Mouse (Mus musculus) lung, embryonic 16.5 days (tissue): ENCODE results near the gene Map2. TPM values are rescaled to one million over a fixed set of nuclear protein-coding genes. Genes with fewer than 3 reads are reported as not detected.

Source experiments
- ATAC-seq: fragments of 200-750 bp; cut with Nextera tagmentation; 2 replicates; pipeline ENCODE4 v1.8.0; 2017; ENCODE audit warnings: low read depth, mild to moderate bottlenecking, moderate library complexity
- H3K27ac ChIP-seq: fragments of 300-500 bp; sonication (generic); 2 replicates; pipeline ENCODE4 v1.5.1; 2014; ENCODE audit warnings: mild to moderate bottlenecking, control low read depth, low read length
- H3K27me3 ChIP-seq: fragments of 300-500 bp; sonication (generic); 2 replicates; pipeline ENCODE4 v1.6.1; 2014; ENCODE audit warnings: low read depth, low read length, mixed read lengths; ENCODE audit not compliant: control insufficient read depth, insufficient read depth
- H3K36me3 ChIP-seq: fragments of 300-500 bp; sonication (generic); 2 replicates; pipeline ENCODE4 v1.6.1; 2014; ENCODE audit warnings: low read length; ENCODE audit not compliant: control insufficient read depth, insufficient read depth
- H3K4me1 ChIP-seq: fragments of 300-500 bp; sonication (generic); replicated peaks from 2 replicates; pipeline ENCODE4 v1.6.1; 2014; ENCODE audit warnings: low read length, mixed read lengths; ENCODE audit not compliant: control insufficient read depth, insufficient read depth
- H3K4me2 ChIP-seq: fragments of 300-500 bp; sonication (generic); 2 replicates; pipeline ENCODE4 v1.6.1; 2014; ENCODE audit warnings: low read depth, low read length, control low read depth
- H3K4me3 ChIP-seq: fragments of 300-500 bp; sonication (generic); 2 replicates; pipeline ENCODE4 v1.5.1; 2014; ENCODE audit warnings: mild to moderate bottlenecking, low read length, control low read depth
- H3K9ac ChIP-seq: fragments of 300-500 bp; sonication (generic); 2 replicates; pipeline ENCODE4 v1.6.1; 2014; ENCODE audit warnings: low read length, control low read depth
- H3K9me3 ChIP-seq: fragments of 300-500 bp; sonication (generic); 2 replicates; pipeline ENCODE4 v1.6.1; 2016; ENCODE audit warnings: low read length; ENCODE audit not compliant: control insufficient read depth
- WGBS: fragments of 180-500 bp; shearing (Covaris S2); extraction: QIAGEN DNeasy Blood & Tissue Kit; methylation state at CpG from one replicate; pipeline ENCODE4 v1.1.7; 2014; 5-methylcytosine and 5-hydroxymethylcytosine counted together
- polyA plus RNA-seq: library from polyadenylated mRNA; unstranded; fragments of >200 nt; fragmentation: Nextera tagmentation; extraction: Ambion mirVana; gene quantifications from 2 replicates; pipeline ENCODE4 v1.2.1, GENCODE M21; 2015

Gene Map2
- polyA plus RNA-seq, 1 experiment from 2014 or later: 13.1 TPM

GRCm38 (mm10) chr1:66192891-66193290 is 17.8 kb downstream of the Map2 start:
- no peak overlapping the region for H3K9ac ChIP-seq
- H3K27me3 ChIP-seq: no peaks in the 10 kb centered on the region
- ATAC-seq: no peak
- H3K4me3 ChIP-seq: no peak overlapping the region
- H3K27ac ChIP-seq: no peak overlapping the region
- H3K4me1 ChIP-seq: no peaks in the 10 kb centered on the region
- no peaks in the 10 kb centered on the region for H3K36me3 ChIP-seq
- H3K9me3 ChIP-seq: no peaks in the 10 kb centered on the region
- WGBS: 65% methylated on average over 2 of the region's 2 CpGs
- no peak overlapping the region for H3K4me2 ChIP-seq

GRCm38 (mm10) chr1:66195040-66195726 is 20.1 kb downstream of the Map2 start:
- Histone ChIP-seq H3K36me3 (no peaks in the 10 kb centered on the region), H3K9ac (no peak overlapping the region)

GRCm38 (mm10) chr1:66196240-66196639 is 21.2 kb downstream of the Map2 start:
- no peak for ATAC-seq
- no peaks in the 10 kb centered on the region for H3K36me3 ChIP-seq
- WGBS: 83% methylated on average over 4 of the region's 4 CpGs
- no peaks in the 10 kb centered on the region for H3K27me3 ChIP-seq
- no peak overlapping the region for H3K9ac ChIP-seq
- no peak overlapping the region for H3K27ac ChIP-seq
- no peak overlapping the region for H3K4me3 ChIP-seq
- H3K9me3 ChIP-seq: no peaks in the 10 kb centered on the region
- no peaks in the 10 kb centered on the region for H3K4me1 ChIP-seq
- no peak overlapping the region for H3K4me2 ChIP-seq

More at GRCm38 (mm10) chr1:66195040-66195726, 20.1 kb downstream of the Map2 start:
- Histone ChIP-seq H3K4me3 (no peak overlapping the region), H3K4me1 (no peaks in the 10 kb centered on the region), H3K4me2 (no peak overlapping the region), H3K27me3 (no peaks in the 10 kb centered on the region), H3K9me3 (no peaks in the 10 kb centered on the region), H3K27ac (no peak overlapping the region)
- no peak for ATAC-seq
- 80% methylated on average over 13 of the region's 13 CpGs for WGBS

GRCm38 (mm10) chr1:66196716-66197115 is 21.6 kb downstream of the Map2 start:
- Histone ChIP-seq H3K9me3 (no peaks in the 10 kb centered on the region), H3K36me3 (no peaks in the 10 kb centered on the region), H3K9ac (no peak overlapping the region), H3K4me2 (no peak overlapping the region), H3K27me3 (no peaks in the 10 kb centered on the region), H3K27ac (no peak overlapping the region), H3K4me1 (no peaks in the 10 kb centered on the region), H3K4me3 (no peak overlapping the region)
- 83% methylated on average over 4 of the region's 4 CpGs for WGBS
- no peak for ATAC-seq

GRCm38 (mm10) chr1:66205517-66205916 is 30.4 kb downstream of the Map2 start:
- Histone ChIP-seq H3K4me1 (no peaks in the 10 kb centered on the region), H3K27me3 (no peaks in the 10 kb centered on the region), H3K9ac (no peak overlapping the region), H3K4me2 (no peak overlapping the region), H3K4me3 (no peak overlapping the region), H3K36me3 (no peaks in the 10 kb centered on the region), H3K27ac (no peak overlapping the region), H3K9me3 (no peaks in the 10 kb centered on the region)
- 92% methylated on average over 2 of the region's 2 CpGs for WGBS
- no peak for ATAC-seq

GRCm38 (mm10) chr1:66206904-66207303 is 31.8 kb downstream of the Map2 start:
- H3K9ac ChIP-seq: no peak overlapping the region
- no peaks in the 10 kb centered on the region for H3K36me3 ChIP-seq
- no peak overlapping the region for H3K27ac ChIP-seq
- H3K4me3 ChIP-seq: no peak overlapping the region
- H3K27me3 ChIP-seq: no peaks in the 10 kb centered on the region
- no peak overlapping the region for H3K4me2 ChIP-seq
- ATAC-seq: no peak
- no peaks in the 10 kb centered on the region for H3K9me3 ChIP-seq
- WGBS: 61% methylated on average over 3 of the region's 3 CpGs
- H3K4me1 ChIP-seq: no peaks in the 10 kb centered on the region

GRCm38 (mm10) chr1:66211074-66211791 is 36.2 kb downstream of the Map2 start:
- Histone ChIP-seq H3K4me2 (no peak overlapping the region), H3K4me1 (no peaks in the 10 kb centered on the region), H3K27ac (no peak overlapping the region), H3K4me3 (no peak overlapping the region), H3K36me3 (no peaks in the 10 kb centered on the region), H3K9me3 (no peaks in the 10 kb centered on the region), H3K27me3 (no peaks in the 10 kb centered on the region), H3K9ac (no peak overlapping the region)
- WGBS: 71% methylated on average over 7 of the region's 7 CpGs
- ATAC-seq: no peak

- H3K9me3 ChIP-seq: no peaks in the 10 kb centered on the region
- WGBS: 66% methylated on average over 4 of the region's 4 CpGs
Observed at GRCm38 (mm10) chr1:66221497-66221896, 46.4 kb downstream of the Map2 start.

GRCm38 (mm10) chr1:66223331-66223730 is 48.3 kb downstream of the Map2 start:
- Histone ChIP-seq H3K4me2 (no peak overlapping the region), H3K4me1 (peaks cover 5% of the 10 kb centered on the region), H3K9ac (no peak overlapping the region), H3K4me3 (no peak overlapping the region), H3K27me3 (no peaks in the 10 kb centered on the region), H3K9me3 (no peaks in the 10 kb centered on the region), H3K27ac (no peak overlapping the region), H3K36me3 (no peaks in the 10 kb centered on the region)
- 44% methylated on average over 1 of the region's 1 CpGs for WGBS
- ATAC-seq: no peak

More at GRCm38 (mm10) chr1:66221497-66221896, 46.4 kb downstream of the Map2 start:
- H3K27me3 ChIP-seq: no peaks in the 10 kb centered on the region
- no peak overlapping the region for H3K27ac ChIP-seq
- no peak overlapping the region for H3K4me3 ChIP-seq
- H3K4me2 ChIP-seq: no peak overlapping the region
- ATAC-seq: no peak
- no peak overlapping the region for H3K9ac ChIP-seq
- H3K36me3 ChIP-seq: no peaks in the 10 kb centered on the region
- no peaks in the 10 kb centered on the region; the same call in none of the 2 replicates for H3K4me1 ChIP-seq
